Mouse (Mus musculus) midbrain, embryonic 12.5 days (tissue): ENCODE measurements around the gene Slc16a8. TPM values are rescaled to one million over a fixed set of nuclear protein-coding genes. Genes with fewer than 3 reads are reported as not detected.

Experiments
- ATAC-seq: fragments of 200-750 bp; cut with Nextera tagmentation; 2 replicates; pipeline ENCODE4 v1.8.0; 2017; ENCODE audit warnings: low read depth, moderate TSS enrichment, moderate library complexity; ENCODE audit not compliant: low FRiP score
- H3K27ac ChIP-seq: fragments of 300-500 bp; sonication (generic); replicated peaks from 2 replicates; pipeline ENCODE4 v1.5.1; 2016; ENCODE audit warnings: mild to moderate bottlenecking
- H3K27me3 ChIP-seq: fragments of 300-500 bp; sonication (generic); 2 replicates; pipeline ENCODE4 v1.6.1; 2016; ENCODE audit warnings: mild to moderate bottlenecking
- H3K36me3 ChIP-seq: fragments of 300-500 bp; sonication (generic); 2 replicates; pipeline ENCODE4 v1.6.1; 2016
- H3K4me1 ChIP-seq: fragments of 300-500 bp; sonication (generic); 2 replicates; pipeline ENCODE4 v1.6.1; 2016
- H3K4me2 ChIP-seq: fragments of 300-500 bp; sonication (generic); replicated peaks from 2 replicates; pipeline ENCODE4 v1.6.1; 2016; ENCODE audit warnings: mild to moderate bottlenecking, moderate library complexity
- H3K4me3 ChIP-seq: fragments of 300-500 bp; sonication (generic); 2 replicates; pipeline ENCODE4 v1.5.1; 2016; ENCODE audit warnings: mild to moderate bottlenecking
- H3K9ac ChIP-seq: fragments of 300-500 bp; sonication (generic); replicated peaks from 2 replicates; pipeline ENCODE4 v1.6.1; 2016; ENCODE audit warnings: mild to moderate bottlenecking, moderate library complexity
- H3K9me3 ChIP-seq: fragments of 300-500 bp; sonication (generic); 2 replicates; pipeline ENCODE4 v1.6.1; 2016; ENCODE audit warnings: mild to moderate bottlenecking
- WGBS: fragments of 180-500 bp; shearing (Covaris S2); methylation state at CpG from one replicate; pipeline ENCODE4 v1.1.7; 2016; 5-methylcytosine and 5-hydroxymethylcytosine counted together
- polyA plus RNA-seq: library from polyadenylated mRNA; unstranded; fragments of >200 nt; fragmentation: Nextera tagmentation; extraction: Ambion mirVana; gene quantifications from 2 replicates; pipeline ENCODE4 v1.2.1, GENCODE M21; 2016

Gene Slc16a8
- polyA plus RNA-seq, 1 experiment from 2014 or later = 0.24 TPM

- no peak overlapping the region for H3K27ac ChIP-seq
- ATAC-seq = no peak
Observed at GRCm38 (mm10) chr15:79208758-79209439, 45.7 kb downstream of the Slc16a8 start.

GRCm38 (mm10) chr15:79208211-79208610, 46.4 kb downstream of the Slc16a8 start:
- ATAC-seq = no peak
- Histone ChIP-seq H3K4me1 (no peaks in the 10 kb centered on the region), H3K27me3 (no peaks in the 10 kb centered on the region), H3K4me3 (no peak overlapping the region), H3K9ac (no peak overlapping the region), H3K36me3 (no peaks in the 10 kb centered on the region), H3K27ac (no peak overlapping the region), H3K4me2 (no peak overlapping the region), H3K9me3 (no peaks in the 10 kb centered on the region)
- WGBS = 86% methylated on average over 6 of the region's 6 CpGs

More at GRCm38 (mm10) chr15:79208758-79209439, 45.7 kb downstream of the Slc16a8 start:
- Histone ChIP-seq H3K36me3 (no peaks in the 10 kb centered on the region), H3K4me2 (no peak overlapping the region), H3K27me3 (no peaks in the 10 kb centered on the region), H3K9me3 (no peaks in the 10 kb centered on the region), H3K4me3 (no peak overlapping the region), H3K4me1 (no peaks in the 10 kb centered on the region), H3K9ac (no peak overlapping the region)
- WGBS = 80% methylated on average over 27 of the region's 27 CpGs

GRCm38 (mm10) chr15:79202575-79202974, 52.0 kb downstream of the Slc16a8 start:
- no peaks in the 10 kb centered on the region for H3K36me3 ChIP-seq
- peak overlapping the region; percentile 80 for H3K27ac ChIP-seq
- WGBS = 49% methylated on average over 10 of the region's 10 CpGs
- H3K9ac ChIP-seq = 0 out of 2 replicates have a peak overlapping the region, but pooled peaks have one; percentile 24
- peaks cover 28% of the 10 kb centered on the region for H3K4me1 ChIP-seq
- H3K27me3 ChIP-seq = 0 out of 2 replicates have a peak, but pooled peaks cover 6% of the 10 kb centered on the region
- H3K4me3 ChIP-seq = no peak overlapping the region
- peak; percentile 44 for ATAC-seq
- H3K9me3 ChIP-seq = no peaks in the 10 kb centered on the region
- H3K4me2 ChIP-seq = no peak overlapping the region

- ATAC-seq = peak; percentile 93
- H3K27ac ChIP-seq = peak overlapping the region; percentile 80
- peaks cover 28% of the 10 kb centered on the region for H3K4me1 ChIP-seq
- no peaks in the 10 kb centered on the region for H3K9me3 ChIP-seq
- peak overlapping the region; percentile 36 for H3K4me2 ChIP-seq
- H3K9ac ChIP-seq = no peak overlapping the region
- no peak overlapping the region for H3K4me3 ChIP-seq
- 0 out of 2 replicates have a peak, but pooled peaks cover 6% of the 10 kb centered on the region for H3K27me3 ChIP-seq
- no peaks in the 10 kb centered on the region for H3K36me3 ChIP-seq
- WGBS = 11% methylated on average over 13 of the region's 13 CpGs
Observed at GRCm38 (mm10) chr15:79201491-79202150, 52.9 kb downstream of the Slc16a8 start.

Other genes starting within 250 kb of the Slc16a8 start
- gene H1f0, start 226.3 kb downstream of the Slc16a8 start, polyA plus RNA-seq = 547 and 575 TPM in 2 replicates
- gene Galr3, start 212.9 kb downstream of the Slc16a8 start, polyA plus RNA-seq = not detected in 2 replicates
- gene Ankrd54, start 191.9 kb downstream of the Slc16a8 start, polyA plus RNA-seq = 64.0 and 67.5 TPM in 2 replicates
- 198 and 202 TPM in 2 replicates for gene Eif3l, start 179.6 kb downstream of the Slc16a8 start, polyA plus RNA-seq
- gene Micall1, start 145.9 kb downstream of the Slc16a8 start, polyA plus RNA-seq = 11.4 and 11.5 TPM in 2 replicates
- gene Polr2f, start 113.8 kb downstream of the Slc16a8 start, polyA plus RNA-seq = 314 and 327 TPM in 2 replicates
- 9.7 and 11.9 TPM in 2 replicates for gene 1700088E04Rik, start 113.5 kb downstream of the Slc16a8 start, polyA plus RNA-seq
- 0.48 and 1.2 TPM in 2 replicates for gene Sox10, start 89.5 kb downstream of the Slc16a8 start, polyA plus RNA-seq
- 60.5 and 67.8 TPM in 2 replicates for gene Pick1, start 25.6 kb downstream of the Slc16a8 start, polyA plus RNA-seq
- gene Gm49486, start 25.4 kb downstream of the Slc16a8 start, polyA plus RNA-seq = 0.72 and 0.80 TPM in 2 replicates
- gene Baiap2l2, start 30.8 kb upstream of the Slc16a8 start, polyA plus RNA-seq = 0.72 and 2.4 TPM in 2 replicates
- 35.4 and 37.1 TPM in 2 replicates for gene Pla2g6, start 73.6 kb upstream of the Slc16a8 start, polyA plus RNA-seq
- gene Maff, start 91.9 kb upstream of the Slc16a8 start, polyA plus RNA-seq = 0.97 and 1.2 TPM in 2 replicates
- 47.1 and 47.9 TPM in 2 replicates for gene Tmem184b, start 148.8 kb upstream of the Slc16a8 start, polyA plus RNA-seq
- gene Csnk1e, start 200.8 kb upstream of the Slc16a8 start, polyA plus RNA-seq = 267 and 291 TPM in 2 replicates